Mouse (Mus musculus) frontal cortex, postnatal 14 days (tissue): ENCODE data around the gene Nuak1.

Experiments
- DNase-seq, 2 experiments: peaks; one replicate each; pipeline ENCODE4 v3.0.0; 2022; ENCODE audit warnings: low spot score in 2 of 2

The Nuak1 gene

DNA sequence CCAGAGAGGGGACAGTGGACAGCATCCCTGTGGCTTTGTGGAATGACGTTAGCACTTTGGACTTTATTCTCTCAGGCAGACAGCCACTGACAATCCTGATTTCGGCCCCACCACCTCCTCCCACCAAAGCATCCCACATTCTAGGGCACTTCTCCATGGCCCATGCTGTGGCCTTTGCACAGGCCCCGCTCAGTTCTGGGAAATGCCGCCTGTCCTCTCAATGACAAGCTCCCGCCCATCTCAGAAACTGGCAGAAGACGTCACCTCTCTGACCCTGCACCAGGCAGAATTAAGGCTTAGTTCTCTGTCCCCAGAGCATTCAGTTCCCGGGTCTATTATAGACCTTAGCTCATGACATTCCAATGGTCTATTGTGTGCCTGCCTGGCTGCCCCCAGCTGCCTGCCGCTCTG lies 7.0 kb upstream of the Nuak1 start:
- DNase-seq, result no peak

DNA sequence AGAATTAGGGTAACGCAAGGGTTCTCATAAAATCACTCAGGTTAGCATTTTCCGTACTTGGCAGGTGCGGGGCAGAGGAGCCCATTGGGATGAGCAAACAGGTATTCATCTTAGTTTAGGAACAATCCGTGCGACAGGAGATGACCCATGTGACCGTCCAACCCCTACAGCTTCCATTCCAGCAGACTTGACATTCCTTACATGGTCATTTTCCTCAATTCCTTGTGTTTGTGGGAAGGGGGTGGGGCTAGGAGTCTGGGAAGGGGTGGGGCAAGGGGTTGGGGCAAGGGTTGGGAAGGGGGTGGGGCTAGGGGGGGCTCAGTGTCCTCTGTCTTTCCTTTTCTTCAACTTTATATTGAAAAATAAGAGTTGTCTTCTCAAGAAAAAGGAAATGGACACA lies 6.3 kb upstream of the Nuak1 start:
- no peak for DNase-seq

DNA sequence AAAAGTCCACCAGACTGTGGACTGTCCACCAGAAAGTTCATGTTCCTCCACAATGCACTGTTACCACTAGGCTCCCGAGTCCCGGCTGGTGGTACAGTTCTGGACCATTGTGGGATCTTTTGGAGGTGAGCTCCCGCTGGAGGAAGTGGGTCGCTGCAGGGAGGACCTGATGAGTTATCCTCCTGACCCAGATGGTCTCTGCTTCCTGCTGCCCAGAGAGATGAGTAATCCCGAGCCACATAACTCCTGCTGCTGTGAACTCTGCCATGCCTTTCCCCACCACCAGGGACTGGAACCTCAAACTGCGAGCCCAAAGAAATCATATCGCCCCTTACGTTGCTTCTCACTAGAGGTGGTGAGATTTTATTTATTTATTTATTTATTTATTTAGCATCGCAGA lies 4.0 kb upstream of the Nuak1 start:
- no peak for DNase-seq

DNA sequence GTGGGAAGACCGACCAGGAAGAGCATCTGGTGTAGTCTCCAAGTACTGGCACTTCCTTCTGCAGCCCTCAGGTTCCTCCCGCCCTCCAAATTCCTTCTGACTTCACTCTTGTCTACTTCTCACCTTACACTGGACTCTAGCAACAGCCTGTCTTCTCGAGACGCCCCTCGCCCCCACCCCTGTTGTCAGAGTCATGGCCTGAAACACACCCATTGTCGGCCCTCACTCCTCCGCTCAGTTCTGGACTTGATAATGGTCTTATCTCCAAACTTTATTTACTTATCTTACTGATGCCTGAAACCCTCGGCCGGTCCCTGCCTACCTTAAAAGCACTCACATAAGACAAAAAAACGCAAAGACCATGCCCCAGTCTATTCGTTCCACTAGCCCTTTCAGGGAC lies 1.4 kb upstream of the Nuak1 start:
- no peak for DNase-seq

DNA sequence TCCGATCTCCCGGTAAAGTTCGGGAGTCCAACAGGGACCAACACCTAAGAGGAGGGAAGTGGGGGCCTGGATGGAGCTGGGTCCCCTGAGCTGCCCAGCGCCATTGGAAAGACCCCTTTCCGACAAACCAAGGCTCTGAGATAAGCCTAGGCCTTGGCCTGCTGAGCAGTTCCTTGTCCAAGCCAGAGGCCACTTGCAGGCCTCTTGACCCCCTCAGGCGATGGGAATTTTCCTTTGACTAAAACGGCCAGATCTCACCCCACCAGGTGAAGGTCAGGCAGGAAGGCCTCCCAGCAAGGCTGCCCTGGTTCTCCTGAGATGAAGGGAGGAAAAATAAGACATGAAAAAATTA lies 1.0 kb upstream of the Nuak1 start:
- no peak for DNase-seq

DNA sequence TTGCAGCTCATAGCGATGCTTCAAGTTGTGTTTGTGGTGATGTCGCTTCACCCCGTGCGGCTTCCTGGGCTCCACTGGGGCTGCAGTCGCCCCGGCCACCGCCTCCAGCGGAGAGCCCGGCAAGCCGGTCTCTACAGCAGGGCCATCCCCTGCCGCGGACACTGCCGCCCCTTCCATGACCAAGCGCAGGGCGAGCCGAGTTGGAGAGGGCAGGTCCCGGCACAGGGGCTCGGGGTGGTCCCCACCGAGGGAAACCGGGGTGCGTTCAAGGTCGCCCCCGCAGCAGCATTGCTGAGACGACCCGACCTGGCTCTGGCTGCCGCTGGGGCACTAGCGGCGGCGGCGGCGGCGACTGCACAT lies 236 bp downstream of the Nuak1 start:
- peak; percentile 37 for DNase-seq

DNA sequence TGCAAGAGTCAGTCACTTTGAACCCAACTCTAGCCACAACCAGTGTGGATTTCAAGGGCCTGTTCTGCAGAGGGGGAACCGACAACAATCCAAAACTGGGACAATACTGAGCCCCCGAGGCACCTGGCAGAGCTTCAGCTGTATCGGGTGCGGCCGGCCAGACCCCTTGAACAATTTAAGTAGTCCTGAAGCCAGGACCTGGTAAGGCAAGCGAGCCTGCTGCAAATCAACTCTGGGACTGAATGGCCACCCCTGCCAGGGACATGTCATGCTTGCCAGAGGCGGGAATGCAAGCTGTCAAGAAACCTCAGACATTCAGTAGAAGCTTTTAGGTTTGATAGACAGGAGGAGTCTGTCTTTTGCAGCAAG lies 1.2 kb downstream of the Nuak1 start:
- DNase-seq, result no peak

DNA sequence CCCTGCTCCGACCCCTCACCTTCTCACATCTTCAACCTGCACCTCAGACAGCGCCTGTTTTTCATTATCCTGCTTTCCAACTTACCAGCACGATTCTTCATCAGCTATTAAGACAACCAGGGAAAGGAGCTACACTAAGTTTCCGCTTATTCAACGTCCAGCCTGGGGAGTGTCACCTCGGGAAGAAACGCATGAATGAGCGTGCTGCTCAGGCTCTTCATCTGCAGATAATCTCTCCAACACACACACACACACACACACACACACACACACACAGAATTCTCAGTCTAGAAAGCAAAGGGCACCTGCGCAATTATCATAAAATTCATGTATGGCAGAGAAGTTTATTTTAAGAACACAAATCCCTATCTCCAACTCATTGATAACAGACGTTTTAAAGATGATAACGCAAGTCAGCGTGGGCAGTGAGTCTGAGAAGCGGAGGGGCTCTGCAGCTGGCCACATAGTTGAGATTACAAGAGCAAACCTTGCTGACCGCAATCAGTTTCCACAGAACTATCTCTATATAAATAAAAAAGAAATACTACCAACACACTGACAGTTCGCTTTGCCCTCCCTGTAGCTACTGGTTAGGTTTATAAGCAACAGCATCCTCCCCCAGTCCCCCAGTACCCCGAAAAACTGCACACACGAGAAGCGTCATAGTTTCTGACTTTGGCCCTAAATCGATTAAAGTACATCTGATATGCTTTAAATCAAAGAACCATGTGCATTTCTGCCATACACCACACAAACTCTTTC lies 1.8 kb downstream of the Nuak1 start:
- DNase-seq, result no peak

DNA sequence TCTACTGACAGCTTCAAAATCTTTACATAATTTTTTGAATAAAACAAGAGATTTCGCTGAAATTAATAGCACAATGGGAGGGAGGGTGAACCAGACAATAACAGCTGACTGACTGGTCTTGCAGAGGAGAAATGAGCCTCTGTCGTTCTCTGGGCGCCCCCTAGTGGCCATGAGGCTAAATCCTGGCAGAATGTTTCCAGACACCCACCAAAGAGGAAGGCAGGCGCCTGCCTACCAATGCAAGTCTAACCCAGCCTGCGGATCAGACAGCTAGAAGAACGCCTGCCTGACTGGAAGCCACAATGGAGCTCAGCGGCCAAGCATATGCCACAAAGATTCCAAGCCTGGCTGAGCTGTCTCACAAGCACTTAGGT lies 2.4 kb downstream of the Nuak1 start:
- DNase-seq, result peak; percentile 94 to 99

DNA sequence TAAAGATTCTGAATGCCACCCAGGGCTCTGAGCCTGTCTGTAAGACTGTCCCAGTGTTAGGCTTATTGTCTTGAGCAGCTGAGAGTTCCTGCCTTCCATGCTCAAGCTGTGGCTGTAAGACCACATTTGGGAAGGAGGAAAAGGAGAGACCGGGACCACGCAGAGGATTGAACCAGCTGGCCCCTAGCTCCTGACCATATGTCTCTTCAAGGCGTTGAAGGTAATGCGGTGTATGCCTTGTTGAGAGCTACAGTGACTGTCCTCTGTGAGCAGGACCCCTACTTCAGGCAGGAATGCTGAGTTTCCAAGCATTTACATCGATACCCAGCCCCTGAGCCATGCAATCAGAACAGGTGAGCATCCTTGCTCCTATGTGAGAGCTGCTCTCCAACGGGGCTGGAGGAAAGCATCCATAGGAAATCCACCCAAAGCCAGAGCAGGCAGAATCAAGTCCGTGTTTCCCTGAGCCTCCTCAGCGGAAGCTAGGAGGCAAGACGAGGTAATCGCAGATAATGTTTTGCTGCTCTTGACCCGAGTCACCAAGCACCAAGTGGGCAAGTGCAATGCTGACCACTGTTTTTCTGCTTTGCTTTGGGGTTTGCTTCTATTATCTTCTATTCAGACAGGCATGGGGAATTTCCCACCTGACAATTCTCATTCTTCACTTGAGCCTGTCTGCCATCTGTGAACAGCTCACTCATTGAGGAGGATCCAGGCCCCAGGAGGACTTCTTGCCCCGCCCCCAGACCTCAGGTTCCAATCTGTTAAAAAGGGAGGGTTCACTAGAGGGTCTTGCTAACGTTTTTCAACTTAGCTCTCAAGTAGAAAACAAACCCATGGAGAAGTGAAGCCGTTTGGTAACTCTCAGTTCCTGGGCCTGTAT lies 3.0 kb downstream of the Nuak1 start:
- DNase-seq, result no peak

DNA sequence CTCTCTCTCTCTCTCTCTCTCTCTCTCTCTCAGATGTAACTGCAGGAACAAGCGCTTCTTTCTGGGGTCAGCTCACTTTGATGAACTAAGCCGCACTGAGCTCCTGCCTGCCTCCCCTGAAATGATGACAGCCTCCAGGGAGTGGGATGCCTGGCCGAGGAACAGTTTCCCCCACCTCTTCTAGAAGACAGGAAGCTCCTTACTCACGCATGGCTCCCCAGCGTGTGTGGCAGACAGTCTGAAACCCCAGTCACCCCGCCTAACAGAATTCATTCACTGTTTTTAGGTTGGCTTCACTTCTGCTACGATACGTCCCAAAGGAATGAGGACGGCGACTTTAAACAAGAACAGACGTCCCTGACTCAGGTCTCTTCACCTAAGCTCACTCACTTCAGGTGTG lies 4.5 kb downstream of the Nuak1 start:
- no peak for DNase-seq

DNA sequence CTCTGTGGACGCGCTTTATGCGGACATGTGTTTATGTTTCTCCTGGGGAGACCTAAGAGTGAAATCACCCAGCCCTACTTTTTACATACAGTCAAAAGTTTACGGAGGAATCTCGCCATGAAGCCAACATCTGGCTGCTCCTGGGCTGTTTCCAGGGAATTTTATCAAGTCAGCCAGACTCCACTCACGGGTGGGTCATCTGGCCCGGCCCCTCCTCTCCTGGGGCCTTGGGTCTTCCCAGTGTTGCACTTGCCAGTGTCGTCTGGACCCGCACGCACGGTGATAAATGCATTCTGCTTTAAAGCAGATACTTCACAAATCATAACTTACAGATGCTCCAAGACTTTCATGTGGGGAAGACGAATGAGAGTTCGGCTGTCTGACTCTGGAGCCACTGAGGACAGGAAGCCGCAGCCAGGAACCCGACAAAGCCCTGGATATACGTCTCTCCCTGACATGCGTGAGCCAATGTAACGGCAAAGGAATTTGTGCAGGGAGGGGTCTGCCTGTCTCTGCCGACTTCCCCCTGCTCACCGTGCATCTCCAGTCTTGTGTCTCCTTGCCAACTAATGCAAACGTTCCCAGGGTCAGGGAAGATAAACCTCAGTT lies 7.1 kb downstream of the Nuak1 start:
- DNase-seq, result no peak

DNA sequence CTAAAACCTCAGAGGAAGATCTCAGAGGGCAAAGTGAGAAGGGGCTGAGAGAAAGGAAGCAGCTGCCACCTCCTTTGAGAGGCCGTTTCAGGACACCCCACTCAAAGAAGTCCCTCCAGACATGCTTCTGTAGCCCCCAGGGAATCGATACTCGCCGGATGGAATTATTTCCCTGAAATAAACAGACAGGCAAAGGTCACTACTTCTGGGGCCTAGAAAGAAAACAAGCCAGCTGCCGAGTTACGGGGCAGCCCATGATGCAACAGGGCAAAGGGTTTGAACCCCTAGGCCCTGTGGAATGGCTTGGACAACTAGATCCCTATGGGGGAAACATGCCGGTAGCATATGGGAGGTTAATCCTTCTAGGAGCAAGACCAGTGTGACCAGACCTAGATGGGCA lies 16.0 kb downstream of the Nuak1 start:
- DNase-seq, result no peak

DNA sequence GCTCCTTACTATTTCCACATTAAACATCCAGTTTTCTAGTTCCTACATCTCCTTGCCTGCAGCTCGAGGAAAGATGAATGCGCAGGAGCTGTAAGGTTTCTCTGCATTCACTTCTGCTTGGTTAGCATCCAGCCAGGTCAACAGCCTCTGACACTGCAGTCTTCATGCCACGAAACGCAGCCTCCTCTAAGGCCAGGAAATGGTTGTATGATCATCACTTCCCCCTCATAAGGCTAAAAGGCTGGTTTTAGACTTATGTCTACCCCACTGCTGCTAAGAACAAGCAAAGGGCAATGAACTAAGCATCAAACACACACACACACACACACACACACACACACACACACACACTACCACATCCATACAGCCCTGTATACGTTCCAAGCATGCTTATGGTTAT lies 16.5 kb downstream of the Nuak1 start:
- DNase-seq, result no peak

DNA sequence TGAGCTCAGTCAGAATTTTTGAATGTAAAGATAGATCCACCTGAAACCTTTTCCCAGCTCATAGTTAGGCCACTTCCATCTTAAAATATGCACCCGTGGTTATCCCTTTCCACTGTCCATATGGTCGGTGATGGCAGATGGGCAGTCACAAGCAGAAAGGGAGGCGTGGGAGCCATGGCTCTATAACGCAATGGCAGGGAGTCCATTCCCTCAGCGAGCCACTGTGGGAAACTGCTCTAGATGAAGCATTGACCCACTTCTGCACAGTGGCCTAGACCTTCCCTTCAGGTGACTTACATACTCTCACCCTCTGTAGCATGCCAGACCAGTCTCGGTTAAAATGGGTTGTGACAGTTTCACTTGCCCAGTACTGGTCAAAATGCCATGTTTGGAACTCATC lies 19.8 kb downstream of the Nuak1 start:
- DNase-seq, result no peak

DNA sequence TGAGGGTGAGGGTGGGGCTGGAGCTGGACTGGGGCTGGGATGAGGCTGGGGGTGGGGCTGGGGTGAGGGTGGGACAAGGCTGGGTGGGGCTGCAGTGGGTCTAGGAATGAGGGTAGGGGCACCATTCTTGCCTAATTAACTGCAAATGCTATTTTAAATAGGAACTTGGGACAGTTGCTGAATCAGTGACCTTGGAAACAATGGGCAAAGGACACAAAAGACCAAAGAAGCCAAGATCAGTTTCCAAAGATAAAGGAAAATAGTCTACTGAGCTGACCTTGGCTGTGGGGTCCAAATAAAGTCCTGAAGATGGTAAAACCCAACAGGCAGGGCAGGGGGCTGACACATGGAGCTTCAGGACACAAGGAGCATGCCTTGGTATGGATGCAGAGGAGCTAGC lies 22.0 kb downstream of the Nuak1 start:
- no peak for DNase-seq

DNA sequence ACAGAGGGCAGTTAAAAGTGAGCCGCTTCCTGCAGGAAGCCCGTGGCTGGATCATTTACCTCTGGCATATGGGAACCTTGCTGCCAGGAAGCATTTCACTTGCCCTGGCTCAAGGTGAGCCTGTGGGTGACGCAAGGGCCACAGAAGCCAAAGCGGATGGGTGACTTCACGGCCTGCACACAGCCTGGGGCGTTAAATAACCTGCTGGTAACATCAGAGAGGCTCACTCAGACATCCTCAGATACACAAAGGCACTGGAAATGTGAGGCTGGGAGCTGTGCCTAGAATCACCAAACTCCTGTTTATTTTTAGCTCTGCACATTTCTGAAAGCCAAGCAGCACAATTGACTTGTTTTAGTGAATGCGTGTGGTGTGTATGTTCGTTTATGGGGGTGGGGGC lies 23.6 kb downstream of the Nuak1 start:
- DNase-seq, result no peak

DNA sequence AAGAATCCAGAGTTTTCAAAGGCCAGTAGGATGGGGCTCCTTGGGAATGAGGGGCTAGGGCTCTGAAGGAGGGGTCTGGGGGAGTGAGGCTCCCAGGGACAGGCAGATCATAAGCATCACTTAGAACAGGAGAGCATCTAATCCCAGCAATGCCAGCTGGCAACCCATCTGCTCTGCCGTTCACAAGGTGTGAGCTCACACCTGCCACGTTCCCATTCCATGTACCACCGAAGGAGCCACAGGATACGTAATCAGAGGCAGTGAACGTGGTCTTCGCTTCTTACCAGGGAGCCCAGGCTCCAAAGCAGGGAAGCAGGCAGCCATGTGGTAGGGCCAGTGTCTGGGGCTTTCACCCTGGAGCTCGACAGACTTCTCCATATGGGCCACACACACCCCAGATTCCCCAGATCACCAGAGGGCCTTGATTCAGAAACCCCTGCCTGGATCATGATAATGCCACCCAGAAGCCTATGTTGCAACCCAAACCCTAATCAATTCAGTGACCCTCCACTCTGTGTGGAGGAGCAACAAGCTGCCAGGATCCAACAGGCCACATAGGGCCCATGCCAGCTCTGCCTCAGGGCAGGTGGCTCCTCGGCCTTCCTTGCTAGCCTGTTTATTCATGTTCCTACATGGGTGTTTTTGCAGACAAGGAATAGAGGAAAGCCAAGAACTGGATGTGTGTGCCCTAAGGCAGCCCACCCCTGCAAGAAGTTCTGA lies 25.3 kb downstream of the Nuak1 start:
- DNase-seq, result no peak

DNA sequence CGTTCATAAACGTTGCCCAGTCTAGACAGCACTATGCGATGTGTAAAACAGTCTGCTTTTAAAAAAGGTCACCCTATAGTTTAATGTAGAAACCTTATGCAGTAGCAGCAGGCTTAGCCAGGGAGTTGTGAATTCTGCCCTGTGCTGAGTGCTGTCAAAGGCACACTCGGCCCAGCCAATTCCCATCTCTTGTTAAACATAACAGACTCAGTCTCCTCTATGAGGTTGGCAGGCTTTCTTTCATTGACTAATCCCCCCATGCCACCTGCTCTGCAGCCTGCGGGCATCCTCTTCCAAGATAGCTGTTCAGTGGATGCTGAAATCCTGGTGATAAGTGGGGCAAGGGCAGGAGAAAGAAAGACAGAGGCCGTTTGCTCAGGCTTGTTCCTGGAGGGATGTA lies 27.1 kb downstream of the Nuak1 start:
- no peak for DNase-seq

DNA sequence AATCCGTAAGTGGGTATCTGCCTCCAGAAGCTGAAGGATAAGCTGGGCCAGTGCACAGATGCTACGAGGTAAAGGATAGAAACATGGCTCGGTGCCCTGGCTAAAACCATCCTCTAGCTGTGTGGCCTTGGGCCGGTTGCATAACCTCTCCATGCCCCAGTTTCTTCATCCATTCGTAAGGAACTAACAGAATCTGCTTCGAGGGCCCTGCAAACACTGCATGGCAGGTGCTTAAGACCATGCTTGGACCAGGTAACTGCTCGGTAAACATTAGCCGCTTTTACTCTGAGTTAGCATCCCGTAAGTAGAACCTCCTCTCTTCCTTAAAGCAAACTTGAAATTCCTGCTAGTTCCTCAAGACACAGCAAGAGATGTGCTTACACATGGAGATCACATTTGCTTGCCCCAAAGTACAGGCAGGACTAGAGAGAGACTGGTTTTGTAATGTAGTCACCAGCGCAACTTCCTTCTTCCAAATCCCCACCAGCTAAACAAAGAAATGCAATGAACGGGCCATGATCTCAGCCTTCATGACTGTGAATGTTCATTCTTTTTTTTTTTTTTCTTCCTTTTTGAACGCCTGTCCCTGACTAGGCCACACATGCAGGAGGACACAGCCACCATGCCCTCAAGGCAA lies 28.0 kb downstream of the Nuak1 start:
- DNase-seq, result no peak

DNA sequence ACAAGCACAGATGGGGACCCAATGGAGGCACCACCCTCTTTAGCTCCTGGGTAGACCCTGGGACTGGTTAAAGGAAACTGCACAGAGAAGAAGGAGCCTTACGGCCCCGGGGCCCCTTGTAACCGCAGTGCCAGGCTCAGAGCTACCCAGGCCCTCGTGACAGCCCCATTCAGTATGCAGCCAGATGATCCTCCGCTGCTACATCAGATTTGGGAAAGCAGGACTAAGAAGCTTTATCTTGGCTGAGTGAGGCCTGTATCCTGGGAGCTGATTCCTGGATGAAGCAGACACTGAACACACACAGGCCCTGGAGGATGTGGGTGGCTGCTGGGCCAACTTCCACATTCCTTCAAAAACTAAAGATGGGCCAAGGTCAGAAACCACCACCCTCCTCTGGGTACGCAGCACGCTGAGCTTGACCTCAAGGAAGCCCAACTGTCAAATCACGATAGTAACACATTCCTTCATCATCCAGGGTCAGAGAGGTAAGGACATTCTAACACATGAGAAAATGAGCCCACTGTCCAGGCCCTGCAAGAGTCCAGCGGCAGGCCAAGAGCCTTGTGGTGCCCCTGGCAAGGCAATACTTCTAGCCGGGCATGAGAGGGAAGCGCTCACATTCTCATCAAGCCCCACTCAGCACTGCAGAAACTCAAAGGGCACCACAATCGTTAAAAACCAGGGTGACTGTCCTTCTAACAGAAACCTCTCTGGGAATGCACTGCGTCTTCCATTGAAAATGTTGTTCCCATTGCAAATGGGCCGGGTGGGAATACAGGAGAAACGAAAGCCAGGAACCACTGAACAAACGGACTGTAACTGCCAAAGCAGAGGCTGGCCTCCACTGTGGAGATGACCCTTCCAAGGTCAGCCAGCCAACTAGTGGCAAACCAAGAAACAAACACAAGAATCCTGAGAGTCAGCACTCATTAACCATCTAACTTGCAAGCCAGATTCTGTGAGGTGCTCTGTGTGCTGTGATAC lies 29.0 kb downstream of the Nuak1 start:
- no peak for DNase-seq
